Mouse (Mus musculus) cortical plate, adult 2 months (tissue): ENCODE results near the gene Ints14.
A peak's percentile ranks its signal among the peaks of the same experiment; 100 is the strongest.

Experiments
- CTCF ChIP-seq: fragments of 200-500 bp; IDR thresholded peaks from 2 replicates; pipeline ENCODE4 v1.5.1; 2011; ENCODE audit warnings: mild to moderate bottlenecking, control low read depth, low read length; ENCODE audit not compliant: insufficient read depth; ENCODE audit errors: extremely low read depth
- POLR2A ChIP-seq: fragments of 200-500 bp; IDR thresholded peaks from 2 replicates; pipeline ENCODE4 v1.6.1; 2011; ENCODE audit warnings: mild to moderate bottlenecking, low read length, control low read depth; ENCODE audit not compliant: insufficient read depth; ENCODE audit errors: extremely low read depth

DNA sequence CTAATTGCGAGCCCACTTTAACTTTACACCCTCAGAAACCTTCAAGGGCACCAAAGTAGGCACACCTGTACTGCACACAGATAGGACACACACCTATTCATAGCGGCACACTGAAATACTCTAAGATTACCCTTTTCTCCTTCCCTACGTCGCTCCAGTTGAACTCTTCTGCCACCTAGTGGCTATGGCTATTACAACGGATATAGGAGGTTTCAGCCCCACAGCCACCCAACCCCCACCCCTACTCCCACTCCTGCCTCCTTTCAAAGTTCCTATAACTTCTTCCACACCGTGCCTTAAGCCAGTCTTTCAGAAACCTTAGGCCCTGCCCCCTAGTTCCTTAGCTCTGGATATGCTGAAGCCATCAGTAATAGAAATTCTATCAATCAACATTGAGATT is 24.2 kb upstream of the Ints14 start:
- TF ChIP-seq POLR2A = no peak
- TF ChIP-seq CTCF = peak; percentile 73
